Mouse (Mus musculus): ENCODE measurements at regions not wholly inside any gene's neighbourhood (a gene's known extent, or its start where the extent isn't known, plus 50 kb on each side); places are given as distances from the start of the nearest gene placed in this dataset.

DNA sequence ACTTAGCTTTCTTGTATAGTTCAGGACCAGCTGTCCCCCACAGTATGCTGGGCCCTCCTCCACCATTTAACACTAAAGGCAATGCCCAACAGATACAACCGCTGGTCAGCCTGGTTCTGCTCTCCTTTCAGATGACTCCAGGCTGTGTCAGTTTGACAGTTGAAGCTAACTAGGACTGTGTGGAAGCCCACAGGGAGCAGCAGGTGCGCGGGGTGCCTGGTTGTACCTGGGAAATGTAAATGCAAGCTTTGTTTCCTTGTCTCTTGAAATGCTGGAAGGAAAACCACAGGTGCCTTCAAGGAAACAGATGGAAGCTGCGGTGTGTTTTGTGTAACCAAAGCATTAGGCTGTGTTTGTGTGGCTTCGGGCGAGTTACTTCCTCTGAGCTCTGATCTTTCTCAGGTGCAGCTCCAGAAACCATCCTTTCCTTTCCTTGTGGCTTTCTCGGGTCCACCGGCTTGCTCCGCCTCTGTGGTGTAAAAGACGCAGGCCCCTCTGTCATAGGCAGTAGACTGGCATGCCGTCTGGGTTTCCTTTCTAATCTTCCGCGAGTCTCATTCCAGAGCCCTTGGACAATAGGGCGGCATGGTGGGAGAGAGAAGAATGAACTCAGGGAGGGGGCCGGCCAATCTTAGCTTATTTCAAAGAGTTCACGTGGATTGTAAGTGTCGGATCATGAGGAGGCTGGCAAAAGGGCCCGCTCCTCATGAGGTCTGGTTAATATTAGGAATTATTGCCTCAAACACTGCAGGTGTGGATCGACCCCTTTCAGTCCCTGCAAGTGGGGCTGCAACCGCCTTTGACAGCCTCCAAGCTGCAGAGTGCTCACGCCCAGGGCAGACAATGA, 605.5 kb upstream of the Id2 start:
- WGBS (ENCODE audit: insufficient replicate concordance), result 12% methylated on average over 21 of the region's 21 CpGs
- Histone ChIP-seq H3K27ac (ENCODE audit: low read length) (no peak overlapping the region), H3K4me1 (ENCODE audit: control insufficient read depth, low read depth, low read length) (no peaks in the 10 kb centered on the region), H3K4me2 (ENCODE audit: low read depth, low read length) (no peak overlapping the region), H3K9ac (ENCODE audit: low read depth, low read length) (no peak overlapping the region), H3K36me3 (ENCODE audit: control insufficient read depth, insufficient read depth) (no peaks in the 10 kb centered on the region), H3K9me3 (replicated peaks; ENCODE audit: control insufficient read depth, low read length) (no peaks in the 10 kb centered on the region), H3K27me3 (ENCODE audit: control insufficient read depth, insufficient read depth, low read depth, low read length) (peaks cover 3% of the 10 kb centered on the region; the same call in 1 of the 2 replicates), H3K4me3 (ENCODE audit: low read depth, low read length) (no peak overlapping the region)
- no peak for ATAC-seq (ENCODE audit: low read depth)

DNA sequence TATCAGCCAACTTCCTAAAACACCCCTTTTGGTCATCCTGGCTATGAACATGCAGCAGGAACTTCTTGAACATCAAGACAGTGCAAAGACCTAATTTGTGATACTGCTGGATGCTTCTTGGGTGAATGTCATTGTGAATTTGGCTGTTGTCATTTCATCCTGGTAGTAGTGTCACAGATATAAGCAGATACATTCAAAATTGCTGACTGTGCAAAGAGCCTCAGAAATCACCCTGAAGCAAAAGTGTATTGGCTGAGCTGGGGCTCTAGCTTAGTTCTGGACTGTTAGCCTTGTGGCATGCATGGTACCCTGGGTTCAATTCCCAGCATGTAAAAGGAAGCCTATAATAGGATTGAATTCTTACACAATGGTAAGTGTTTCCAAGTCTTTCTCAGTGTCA, 590.1 kb upstream of the Id2 start:
- Histone ChIP-seq H3K4me2 (ENCODE audit: low read depth, low read length) (no peak overlapping the region), H3K27ac (ENCODE audit: low read length) (no peak overlapping the region), H3K9ac (ENCODE audit: low read depth, low read length) (no peak overlapping the region), H3K4me3 (ENCODE audit: low read depth, low read length) (no peak overlapping the region), H3K27me3 (ENCODE audit: control insufficient read depth, insufficient read depth, low read depth, low read length) (no peaks in the 10 kb centered on the region), H3K36me3 (ENCODE audit: control insufficient read depth, insufficient read depth) (no peaks in the 10 kb centered on the region), H3K9me3 (replicated peaks; ENCODE audit: control insufficient read depth, low read length) (no peaks in the 10 kb centered on the region), H3K4me1 (ENCODE audit: control insufficient read depth, low read depth, low read length) (no peaks in the 10 kb centered on the region)
- ATAC-seq (ENCODE audit: low read depth), result no peak

DNA sequence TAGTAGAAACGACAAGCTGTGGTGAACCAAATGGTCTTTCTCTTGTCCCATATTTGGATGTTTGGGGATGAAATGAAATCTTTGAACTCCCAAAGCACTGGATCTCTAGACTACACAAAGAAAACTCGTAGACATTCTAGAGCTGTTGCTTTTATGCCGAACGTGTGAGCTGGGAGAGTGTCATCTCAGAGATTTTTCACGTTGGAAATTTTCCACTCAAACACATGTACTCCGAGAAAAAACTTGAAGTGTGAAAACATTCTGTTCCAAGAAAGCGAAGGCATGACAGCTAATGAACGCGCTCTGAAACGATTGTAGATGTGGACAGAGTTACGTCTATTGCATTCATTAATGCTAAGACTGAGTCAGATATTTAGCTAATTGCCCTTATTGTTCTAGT, 579.7 kb upstream of the Id2 start:
- Histone ChIP-seq H3K4me3 (ENCODE audit: low read depth, low read length) (no peak overlapping the region), H3K27me3 (ENCODE audit: control insufficient read depth, insufficient read depth, low read depth, low read length) (no peaks in the 10 kb centered on the region), H3K9ac (ENCODE audit: low read depth, low read length) (no peak overlapping the region), H3K36me3 (ENCODE audit: control insufficient read depth, insufficient read depth) (no peaks in the 10 kb centered on the region), H3K4me2 (ENCODE audit: low read depth, low read length) (no peak overlapping the region), H3K27ac (ENCODE audit: low read length) (no peak overlapping the region), H3K9me3 (replicated peaks; ENCODE audit: control insufficient read depth, low read length) (no peaks in the 10 kb centered on the region), H3K4me1 (ENCODE audit: control insufficient read depth, low read depth, low read length) (no peaks in the 10 kb centered on the region)
- WGBS (ENCODE audit: insufficient replicate concordance), result 67% methylated on average over 11 of the region's 11 CpGs
- no peak for ATAC-seq (ENCODE audit: low read depth)

DNA sequence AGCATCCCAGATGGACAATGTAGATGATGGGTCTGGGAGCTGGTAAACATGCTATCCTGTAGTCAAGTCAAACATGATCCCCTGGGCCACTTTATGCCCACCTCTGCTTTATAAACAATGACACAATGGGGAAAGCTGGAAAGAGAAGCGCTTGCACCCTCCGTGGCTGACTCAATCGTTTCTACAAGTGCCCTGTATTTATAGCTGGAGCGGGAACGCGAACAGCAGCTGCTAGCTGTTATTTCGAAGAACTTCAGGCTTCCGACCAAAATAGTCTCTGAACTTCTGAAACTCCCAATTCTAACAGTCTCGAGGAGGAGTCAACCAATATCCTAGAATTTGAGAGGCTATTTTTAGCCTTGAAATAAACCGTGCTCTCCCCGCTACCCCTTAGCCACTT, 571.4 kb upstream of the Id2 start:
- 71% methylated on average over 11 of the region's 11 CpGs for WGBS (ENCODE audit: insufficient replicate concordance)
- ATAC-seq (ENCODE audit: low read depth), result no peak

DNA sequence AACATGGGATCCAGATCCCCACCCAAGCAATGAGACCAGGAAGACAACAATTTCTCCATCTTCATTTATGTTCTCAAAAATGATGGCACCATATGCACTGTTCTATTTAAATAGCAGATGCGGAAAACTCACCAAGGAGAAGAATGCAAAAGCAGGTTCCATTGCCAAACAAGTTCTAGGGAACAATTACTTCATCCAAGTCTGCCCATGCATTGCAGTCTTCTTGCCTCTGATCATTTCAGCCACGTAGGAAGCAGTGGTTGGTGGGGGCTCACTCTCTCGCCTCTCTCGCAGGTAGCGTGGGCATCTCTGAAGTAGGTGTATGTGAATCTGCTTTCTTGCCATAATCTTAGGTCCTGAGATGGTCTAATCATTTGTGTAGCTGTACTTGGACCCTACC, 557.5 kb upstream of the Id2 start:
- Histone ChIP-seq H3K36me3 (ENCODE audit: control insufficient read depth, insufficient read depth) (no peaks in the 10 kb centered on the region), H3K27me3 (ENCODE audit: control insufficient read depth, insufficient read depth, low read depth, low read length) (no peaks in the 10 kb centered on the region), H3K4me3 (ENCODE audit: low read depth, low read length) (no peak overlapping the region), H3K4me1 (ENCODE audit: control insufficient read depth, low read depth, low read length) (no peaks in the 10 kb centered on the region), H3K4me2 (ENCODE audit: low read depth, low read length) (no peak overlapping the region), H3K27ac (ENCODE audit: low read length) (no peak overlapping the region), H3K9ac (ENCODE audit: low read depth, low read length) (no peak overlapping the region), H3K9me3 (replicated peaks; ENCODE audit: control insufficient read depth, low read length) (no peaks in the 10 kb centered on the region)
- WGBS (ENCODE audit: insufficient replicate concordance), result 69% methylated on average over 5 of the region's 5 CpGs
- ATAC-seq (ENCODE audit: low read depth), result no peak

More for the DNA sequence above, 571.4 kb upstream of the Id2 start:
- Histone ChIP-seq H3K9me3 (replicated peaks; ENCODE audit: control insufficient read depth, low read length) (no peaks in the 10 kb centered on the region), H3K4me3 (ENCODE audit: low read depth, low read length) (no peak overlapping the region), H3K27me3 (ENCODE audit: control insufficient read depth, insufficient read depth, low read depth, low read length) (no peaks in the 10 kb centered on the region), H3K4me2 (ENCODE audit: low read depth, low read length) (no peak overlapping the region), H3K4me1 (ENCODE audit: control insufficient read depth, low read depth, low read length) (no peaks in the 10 kb centered on the region), H3K27ac (ENCODE audit: low read length) (no peak overlapping the region), H3K9ac (ENCODE audit: low read depth, low read length) (no peak overlapping the region), H3K36me3 (ENCODE audit: control insufficient read depth, insufficient read depth) (no peaks in the 10 kb centered on the region)

DNA sequence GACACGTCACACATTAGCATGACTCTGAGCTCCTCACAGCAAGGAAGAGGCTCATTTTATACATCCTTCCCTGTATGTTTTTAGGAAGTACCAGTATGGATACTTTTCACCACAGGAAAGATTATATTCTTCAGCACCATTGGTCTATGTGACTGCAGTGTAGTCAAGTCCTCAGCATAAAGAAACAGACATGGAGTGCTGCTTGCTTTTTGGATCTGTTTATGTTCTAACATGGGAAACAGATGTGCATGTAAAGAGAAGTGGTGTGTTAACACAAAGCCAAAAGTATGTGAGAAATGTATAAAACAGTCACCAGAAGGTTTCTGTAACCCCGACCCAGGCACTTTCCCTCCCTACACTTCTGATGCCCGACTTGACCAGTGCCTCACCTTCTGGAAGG, 553.3 kb upstream of the Id2 start:
- Histone ChIP-seq H3K4me3 (ENCODE audit: low read depth, low read length) (no peak overlapping the region), H3K9me3 (replicated peaks; ENCODE audit: control insufficient read depth, low read length) (no peaks in the 10 kb centered on the region), H3K9ac (ENCODE audit: low read depth, low read length) (no peak overlapping the region), H3K36me3 (ENCODE audit: control insufficient read depth, insufficient read depth) (no peaks in the 10 kb centered on the region), H3K27ac (ENCODE audit: low read length) (no peak overlapping the region), H3K27me3 (ENCODE audit: control insufficient read depth, insufficient read depth, low read depth, low read length) (no peaks in the 10 kb centered on the region), H3K4me1 (ENCODE audit: control insufficient read depth, low read depth, low read length) (no peaks in the 10 kb centered on the region), H3K4me2 (ENCODE audit: low read depth, low read length) (no peak overlapping the region)
- 48% methylated on average over 3 of the region's 3 CpGs for WGBS (ENCODE audit: insufficient replicate concordance)
- no peak for ATAC-seq (ENCODE audit: low read depth)

DNA sequence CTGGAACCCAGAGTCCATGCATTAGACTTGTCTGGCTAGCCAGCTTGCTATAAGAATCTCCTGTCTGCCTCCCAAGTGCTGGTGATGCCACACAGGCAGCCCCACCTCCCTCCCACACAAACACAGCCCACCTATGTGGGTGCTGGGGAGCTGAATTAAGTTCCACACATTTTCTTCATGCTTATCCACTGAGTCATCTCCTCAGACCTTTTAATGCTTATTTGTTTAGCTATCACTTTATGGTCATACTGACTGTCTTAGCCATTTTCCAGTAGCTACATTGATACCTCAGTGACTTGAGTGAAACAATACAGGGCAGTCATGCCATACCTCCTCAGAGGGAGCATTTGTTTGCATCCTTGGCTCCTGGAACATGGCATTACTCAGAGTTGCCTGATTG, 531.1 kb upstream of the Id2 start:
- Histone ChIP-seq H3K27ac (ENCODE audit: low read length) (no peak overlapping the region), H3K9ac (ENCODE audit: low read depth, low read length) (no peak overlapping the region), H3K4me1 (ENCODE audit: control insufficient read depth, low read depth, low read length) (no peaks in the 10 kb centered on the region), H3K4me3 (ENCODE audit: low read depth, low read length) (no peak overlapping the region), H3K36me3 (ENCODE audit: control insufficient read depth, insufficient read depth) (no peaks in the 10 kb centered on the region), H3K9me3 (replicated peaks; ENCODE audit: control insufficient read depth, low read length) (no peaks in the 10 kb centered on the region), H3K4me2 (ENCODE audit: low read depth, low read length) (no peak overlapping the region), H3K27me3 (ENCODE audit: control insufficient read depth, insufficient read depth, low read depth, low read length) (no peaks in the 10 kb centered on the region)
- ATAC-seq (ENCODE audit: low read depth), result no peak

DNA sequence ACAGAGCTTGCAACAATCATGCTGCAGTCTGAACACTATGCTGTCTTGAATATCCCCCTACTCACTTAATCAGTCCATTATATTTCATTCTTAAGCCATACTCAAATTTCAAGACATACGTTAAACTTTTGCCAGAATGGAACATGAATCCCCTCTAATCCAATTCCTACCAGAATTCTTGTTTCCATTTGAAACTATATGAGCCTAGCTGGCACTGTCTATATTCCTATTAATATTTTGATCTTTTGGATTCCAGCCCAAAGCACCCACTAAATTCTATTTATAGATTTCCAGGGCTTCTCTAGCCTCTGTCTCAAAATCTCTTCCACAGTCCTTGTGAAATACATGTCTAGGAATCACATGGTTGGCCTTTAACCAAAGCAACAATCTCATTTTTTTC, 528.9 kb upstream of the Id2 start:
- Histone ChIP-seq H3K4me1 (ENCODE audit: control insufficient read depth, low read depth, low read length) (no peaks in the 10 kb centered on the region), H3K9me3 (replicated peaks; ENCODE audit: control insufficient read depth, low read length) (no peaks in the 10 kb centered on the region), H3K27me3 (ENCODE audit: control insufficient read depth, insufficient read depth, low read depth, low read length) (no peaks in the 10 kb centered on the region), H3K4me3 (ENCODE audit: low read depth, low read length) (no peak overlapping the region), H3K9ac (ENCODE audit: low read depth, low read length) (no peak overlapping the region), H3K27ac (ENCODE audit: low read length) (no peak overlapping the region), H3K36me3 (ENCODE audit: control insufficient read depth, insufficient read depth) (no peaks in the 10 kb centered on the region), H3K4me2 (ENCODE audit: low read depth, low read length) (no peak overlapping the region)
- 63% methylated on average over 1 of the region's 1 CpGs for WGBS (ENCODE audit: insufficient replicate concordance)
- ATAC-seq (ENCODE audit: low read depth), result no peak

DNA sequence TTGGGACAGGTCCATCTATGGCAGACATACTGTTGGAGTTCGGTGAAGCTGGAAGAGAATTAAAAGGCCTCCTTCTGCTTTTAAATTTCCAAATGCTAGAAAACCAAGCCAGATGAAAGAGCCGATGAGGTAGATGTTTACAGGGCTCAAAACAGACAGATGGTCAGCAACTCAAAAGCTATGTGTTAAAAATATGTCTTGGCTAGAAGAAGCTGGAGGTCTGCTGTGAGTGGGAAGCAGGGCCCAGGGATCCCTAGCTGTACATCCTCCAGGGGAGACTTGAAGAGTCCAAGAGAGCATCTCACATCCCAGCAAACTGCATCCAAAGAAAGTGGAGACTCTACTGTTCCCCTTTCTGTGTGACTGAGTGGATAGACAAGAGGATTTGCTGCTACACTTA, 526.5 kb upstream of the Id2 start:
- 71% methylated on average over 2 of the region's 2 CpGs for WGBS (ENCODE audit: insufficient replicate concordance)

More for the DNA sequence above, 526.5 kb upstream of the Id2 start:
- no peak for ATAC-seq (ENCODE audit: low read depth)
- H3K9ac ChIP-seq (ENCODE audit: low read depth, low read length), result no peak overlapping the region
- H3K27ac ChIP-seq (ENCODE audit: low read length), result no peak overlapping the region
- H3K9me3 ChIP-seq (replicated peaks; ENCODE audit: control insufficient read depth, low read length), result no peaks in the 10 kb centered on the region
- no peaks in the 10 kb centered on the region for H3K27me3 ChIP-seq (ENCODE audit: control insufficient read depth, insufficient read depth, low read depth, low read length)
- no peaks in the 10 kb centered on the region for H3K4me1 ChIP-seq (ENCODE audit: control insufficient read depth, low read depth, low read length)
- no peak overlapping the region for H3K4me3 ChIP-seq (ENCODE audit: low read depth, low read length)
- no peak overlapping the region for H3K4me2 ChIP-seq (ENCODE audit: low read depth, low read length)
- no peaks in the 10 kb centered on the region for H3K36me3 ChIP-seq (ENCODE audit: control insufficient read depth, insufficient read depth)
